Mouse (Mus musculus) liver, postnatal 0 days (tissue): ENCODE data around the gene Slc4a3. TPM values are rescaled to one million over a fixed set of nuclear protein-coding genes. Genes with fewer than 3 reads are reported as not detected.

Experiments used
- ATAC-seq: fragments of 200-750 bp; cut with Nextera tagmentation; 2 replicates; pipeline ENCODE4 v1.8.0; 2017; ENCODE audit warnings: mild to moderate bottlenecking, moderate library complexity
- DNase-seq: peaks from one replicate; pipeline ENCODE4 v3.0.0-alpha.2; 2016
- H3K27ac ChIP-seq: fragments of 300-500 bp; sonication (generic); 2 replicates; pipeline ENCODE4 v1.5.1; 2014; ENCODE audit warnings: antibody characterized with exemption, moderate library complexity, mild to moderate bottlenecking, low read depth
- H3K27me3 ChIP-seq: fragments of 300-500 bp; sonication (generic); 2 replicates; pipeline ENCODE4 v1.6.1; 2014; ENCODE audit warnings: low read length, control low read depth, mixed read lengths; ENCODE audit not compliant: insufficient read depth
- H3K36me3 ChIP-seq: fragments of 300-500 bp; sonication (generic); replicated peaks from 2 replicates; pipeline ENCODE4 v1.6.1; 2014; ENCODE audit warnings: mild to moderate bottlenecking, control low read depth, low read length, moderate library complexity, mixed read lengths; ENCODE audit not compliant: insufficient read depth
- H3K4me1 ChIP-seq: fragments of 300-500 bp; sonication (generic); 2 replicates; pipeline ENCODE4 v1.6.1; 2014; ENCODE audit warnings: antibody characterized with exemption, mild to moderate bottlenecking, control low read depth; ENCODE audit not compliant: insufficient read depth
- H3K4me2 ChIP-seq: fragments of 300-500 bp; sonication (generic); 2 replicates; pipeline ENCODE4 v1.6.1; 2014; ENCODE audit warnings: low read depth, mild to moderate bottlenecking, low read length, moderate library complexity, mixed read lengths
- H3K4me3 ChIP-seq: fragments of 300-500 bp; sonication (generic); 2 replicates; pipeline ENCODE4 v1.5.1; 2014; ENCODE audit warnings: low read depth, low read length
- H3K9ac ChIP-seq: fragments of 300-500 bp; sonication (generic); replicated peaks from 2 replicates; pipeline ENCODE4 v1.6.1; 2014; ENCODE audit warnings: mild to moderate bottlenecking, moderate library complexity
- H3K9me3 ChIP-seq: fragments of 300-500 bp; sonication (generic); 2 replicates; pipeline ENCODE4 v1.6.1; 2016; ENCODE audit warnings: mild to moderate bottlenecking, control low read depth, low read length, mixed read lengths
- CTCF ChIP-seq: sonication (generic); IDR thresholded peaks from 2 replicates; pipeline ENCODE4 v1.5.1; 2016; ENCODE audit warnings: antibody characterized with exemption, low read depth
- EP300 ChIP-seq: IDR thresholded peaks from 2 replicates; pipeline ENCODE4 v1.6.1; 2016; ENCODE audit warnings: antibody characterized with exemption, low read depth, mild to moderate bottlenecking
- WGBS: fragments of 180-500 bp; shearing (Covaris S2); extraction: QIAGEN DNeasy Blood & Tissue Kit; methylation state at CpG from one replicate; pipeline ENCODE4 v1.1.7; 2014; ENCODE audit not compliant: insufficient replicate concordance; 5-methylcytosine and 5-hydroxymethylcytosine counted together
- polyA plus RNA-seq: library from polyadenylated mRNA; unstranded; fragments of >200 nt; fragmentation: Nextera tagmentation; extraction: Ambion mirVana; gene quantifications from 2 replicates; pipeline ENCODE4 v1.2.1, GENCODE M21; 2015

Gene Slc4a3
- polyA plus RNA-seq, 1 experiment from 2014 or later = 0.42 TPM

DNA sequence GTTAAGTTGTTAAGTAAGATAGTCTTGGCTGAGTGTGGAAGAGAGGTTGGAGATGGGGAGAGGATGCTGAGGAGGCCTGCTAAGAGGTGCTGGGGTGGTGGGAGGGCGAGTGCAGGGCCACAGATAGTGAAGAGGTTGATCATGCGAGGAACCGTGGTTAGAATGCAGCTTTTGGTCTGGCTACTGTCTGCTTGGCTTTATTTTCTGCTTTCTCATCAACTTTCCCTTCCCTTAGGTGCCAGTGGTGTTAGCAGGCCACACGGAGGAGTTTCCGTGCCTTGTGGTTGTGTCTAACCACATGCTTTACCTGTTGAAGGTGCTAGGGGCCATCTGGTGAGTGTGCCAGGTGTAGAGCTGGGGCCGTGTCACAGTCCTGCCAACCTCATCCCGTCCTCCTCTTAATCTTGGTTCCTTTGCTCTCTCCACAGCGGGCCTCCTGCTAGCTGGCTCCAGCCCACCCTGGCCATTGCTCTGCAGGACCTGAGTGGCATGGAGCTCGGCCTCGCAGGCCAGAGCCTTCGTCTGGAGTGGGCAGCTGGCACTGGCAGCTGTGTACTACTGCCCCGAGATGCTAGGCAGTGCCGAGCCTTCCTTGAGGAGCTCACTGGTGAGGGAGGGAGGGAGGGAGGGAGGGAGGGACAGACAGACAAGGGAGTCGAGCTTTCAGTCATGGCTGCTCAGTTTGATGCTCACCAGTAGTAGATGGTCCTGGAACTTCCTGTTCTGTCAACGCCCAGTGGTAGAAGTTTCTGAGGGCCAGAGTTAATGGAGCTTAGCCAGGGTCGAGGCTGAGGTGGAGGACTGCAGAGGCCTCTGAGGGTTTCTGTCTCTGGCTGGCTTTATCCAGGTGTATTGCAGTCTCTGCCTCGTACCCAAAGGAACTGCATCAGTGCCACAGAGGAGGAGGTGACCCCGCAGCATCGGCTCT lies 12.5 kb upstream of the Slc4a3 start:
- peaks cover 24% of the 10 kb centered on the region for H3K36me3 ChIP-seq
- no peak for ATAC-seq
- no peak overlapping the region for H3K27ac ChIP-seq
- H3K27me3 ChIP-seq = no peaks in the 10 kb centered on the region
- WGBS = 82% methylated on average over 19 of the region's 19 CpGs
- no peak for DNase-seq
- H3K9ac ChIP-seq = no peak overlapping the region
- no peaks in the 10 kb centered on the region for H3K9me3 ChIP-seq
- H3K4me2 ChIP-seq = no peak overlapping the region
- H3K4me3 ChIP-seq = no peak overlapping the region
- no peak for TF ChIP-seq EP300
- TF ChIP-seq CTCF = no peak
- H3K4me1 ChIP-seq = no peaks in the 10 kb centered on the region

GRCm38 (mm10) chr1:75537587-75537986 lies 8.5 kb upstream of the Slc4a3 start:
- Histone ChIP-seq H3K9me3 (no peaks in the 10 kb centered on the region), H3K4me3 (no peak overlapping the region), H3K4me1 (no peaks in the 10 kb centered on the region), H3K36me3 (peaks cover 9% of the 10 kb centered on the region; the same call in 1 of the 2 replicates), H3K4me2 (no peak overlapping the region), H3K9ac (no peak overlapping the region), H3K27ac (no peak overlapping the region), H3K27me3 (0 out of 2 replicates have a peak, but pooled peaks cover 5% of the 10 kb centered on the region)
- no peak for TF ChIP-seq EP300
- DNase-seq = peak; percentile 41
- ATAC-seq = peak; percentile 86
- 62% methylated on average over 2 of the region's 2 CpGs for WGBS

DNA sequence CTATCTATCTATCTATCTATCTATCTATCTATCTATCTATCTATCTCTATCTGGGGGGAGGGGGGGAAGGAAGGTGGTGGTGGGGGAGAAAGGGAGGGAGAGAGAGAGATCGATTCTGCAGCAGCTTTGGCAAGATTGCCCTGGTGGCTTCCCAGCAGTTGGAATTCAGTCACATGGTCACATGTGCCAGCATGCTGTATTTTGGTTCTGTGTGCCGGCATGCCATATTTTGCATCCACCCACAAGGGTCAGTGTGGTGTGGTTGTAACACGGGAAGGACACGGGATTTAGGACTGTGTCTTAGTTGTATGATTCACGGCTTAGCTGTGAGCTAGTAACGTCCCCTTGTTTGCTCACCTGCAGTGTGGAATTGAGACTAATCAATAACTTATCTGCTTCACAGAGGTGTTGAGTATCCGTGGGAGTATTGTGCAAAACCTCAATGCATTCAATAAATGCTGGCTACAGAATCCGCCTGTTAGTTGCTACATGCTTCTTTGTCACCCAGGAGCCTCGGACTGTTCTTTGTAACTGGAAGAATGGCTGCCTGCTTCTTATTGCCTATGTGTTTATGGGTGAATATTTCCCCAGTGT lies 7.4 kb upstream of the Slc4a3 start:
- H3K27ac ChIP-seq = no peak overlapping the region
- no peak for TF ChIP-seq CTCF
- 0 out of 2 replicates have a peak, but pooled peaks have one; percentile 30 for TF ChIP-seq EP300
- peak; percentile 17 for DNase-seq

GRCm38 (mm10) chr1:75541496-75541895 lies 4.6 kb upstream of the Slc4a3 start:
- WGBS = 82% methylated on average over 7 of the region's 7 CpGs
- TF ChIP-seq EP300 (no peak), CTCF (no peak)

More for the DNA sequence above, 7.4 kb upstream of the Slc4a3 start:
- WGBS = 54% methylated on average over 9 of the region's 9 CpGs
- Histone ChIP-seq H3K4me3 (no peak overlapping the region), H3K4me1 (no peaks in the 10 kb centered on the region), H3K36me3 (0 out of 2 replicates have a peak, but pooled peaks cover 6% of the 10 kb centered on the region), H3K27me3 (0 out of 2 replicates have a peak, but pooled peaks cover 5% of the 10 kb centered on the region), H3K9me3 (no peaks in the 10 kb centered on the region), H3K9ac (no peak overlapping the region), H3K4me2 (no peak overlapping the region)
- peak; percentile 73 for ATAC-seq

GRCm38 (mm10) chr1:75544351-75544750 lies 1.7 kb upstream of the Slc4a3 start:
- ATAC-seq (no peak), DNase-seq (no peak)
- Histone ChIP-seq H3K4me1 (peaks cover 3% of the 10 kb centered on the region), H3K27ac (no peak overlapping the region), H3K4me3 (no peak overlapping the region), H3K36me3 (no peaks in the 10 kb centered on the region), H3K27me3 (peaks cover 41% of the 10 kb centered on the region), H3K4me2 (no peak overlapping the region), H3K9me3 (no peaks in the 10 kb centered on the region), H3K9ac (no peak overlapping the region)
- WGBS = 75% methylated on average over 6 of the region's 6 CpGs
- TF ChIP-seq CTCF = no peak
- no peak for TF ChIP-seq EP300

More at GRCm38 (mm10) chr1:75541496-75541895, 4.6 kb upstream of the Slc4a3 start:
- H3K4me2 ChIP-seq = no peak overlapping the region
- ATAC-seq (no peak), DNase-seq (no peak)
- H3K36me3 ChIP-seq = no peaks in the 10 kb centered on the region
- H3K9me3 ChIP-seq = no peaks in the 10 kb centered on the region
- no peak overlapping the region for H3K27ac ChIP-seq
- H3K27me3 ChIP-seq = peaks cover 22% of the 10 kb centered on the region
- no peak overlapping the region for H3K9ac ChIP-seq
- peaks cover under 1% of the 10 kb centered on the region; the same call in 1 of the 2 replicates for H3K4me1 ChIP-seq
- no peak overlapping the region for H3K4me3 ChIP-seq

DNA sequence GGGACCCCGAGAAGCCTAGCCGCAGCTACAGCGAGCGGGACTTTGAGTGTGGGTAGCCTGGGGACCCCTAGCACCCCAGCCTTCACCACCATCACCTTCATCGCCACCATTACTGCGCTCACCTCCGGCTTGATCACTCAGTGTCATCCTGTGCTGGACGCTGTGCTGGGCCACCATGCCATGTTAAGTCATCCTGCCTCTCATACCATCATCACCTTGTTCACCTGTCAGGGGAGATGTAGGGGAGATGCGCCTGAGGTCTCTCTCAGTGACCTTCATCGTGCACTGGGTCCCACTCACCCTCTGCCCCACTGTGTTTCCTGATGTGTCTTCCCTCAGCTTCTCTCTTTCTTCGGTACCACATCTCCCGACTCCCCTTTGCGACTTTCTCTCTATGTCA lies 1.3 kb downstream of the Slc4a3 start:
- no peak overlapping the region for H3K4me2 ChIP-seq

More for the DNA sequence above, 1.3 kb downstream of the Slc4a3 start:
- Histone ChIP-seq H3K27ac (no peak overlapping the region), H3K9me3 (no peaks in the 10 kb centered on the region), H3K4me3 (no peak overlapping the region), H3K36me3 (no peaks in the 10 kb centered on the region), H3K27me3 (peaks cover 37% of the 10 kb centered on the region), H3K4me1 (peaks cover 3% of the 10 kb centered on the region), H3K9ac (no peak overlapping the region)
- DNase-seq (no peak), ATAC-seq (no peak)
- TF ChIP-seq CTCF = no peak
- no peak for TF ChIP-seq EP300
- 84% methylated on average over 13 of the region's 13 CpGs for WGBS
